Comparison of ENCODE assay signal across 20 mouse cellular contexts in the genomic region with DNA sequence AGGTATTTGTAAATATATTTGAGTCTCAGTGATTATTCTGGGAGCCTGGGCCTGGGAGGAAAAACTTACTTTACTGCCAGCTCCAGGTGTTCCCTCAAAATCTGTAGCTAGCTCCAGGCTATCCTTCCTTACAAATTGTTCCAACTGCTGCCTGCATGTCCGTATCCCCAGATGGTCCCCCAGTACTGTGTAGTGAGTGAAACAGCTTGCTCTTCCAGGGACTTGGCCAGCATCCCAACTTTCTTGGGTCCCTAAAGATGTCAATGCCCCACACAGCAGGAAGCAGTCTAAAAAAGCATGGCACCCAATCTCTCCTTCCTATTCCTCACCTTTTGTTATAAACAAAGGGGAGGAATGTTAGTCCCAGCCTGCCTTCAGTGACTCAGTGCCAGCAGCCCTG.
DNase-seq lines count a peak whose midpoint lies in the region; ATAC-seq and TF ChIP-seq lines count a peak whose summit lies in the region.
"Had no signal": no experiment of that assay in that cellular context is flagged by ENCODE, and none has a peak within 500 bp of the region (broad histone marks: within the 10 kb centered on the region; RNA-seq: fewer than 3 reads in every experiment).

No protein-coding gene starts in this region.

- no peak overlapping the region for H3K4me2 ChIP-seq in liver, embryonic 11.5 days
- H3K4me2 ChIP-seq: embryonic facial prominence, embryonic 13.5 days; liver, embryonic 12.5 days; lung, embryonic 15.5 days; midbrain, embryonic 12.5 days; neural tube, embryonic 13.5 days had no signal

- WGBS in liver, embryonic 11.5 days: 71% methylated on average over 1 of the region's 1 CpGs
- WGBS in thymus, adult 2 months: 94% methylated on average over 1 of the region's 1 CpGs

- H3K36me3 ChIP-seq in liver, embryonic 11.5 days (ENCODE audit: control insufficient read depth, insufficient read depth, low read length): no peaks in the 10 kb centered on the region
- H3K36me3 ChIP-seq in thymus, adult 2 months (ENCODE audit: control insufficient read depth, insufficient read depth, low read length): no peaks in the 10 kb centered on the region
- H3K36me3 ChIP-seq: embryonic facial prominence, embryonic 13.5 days; liver, embryonic 12.5 days; lung, embryonic 15.5 days; midbrain, embryonic 12.5 days; neural tube, embryonic 13.5 days had no signal

- no peak overlapping the region for H3K27ac ChIP-seq in layer of hippocampus, adult 2 months
- H3K27ac ChIP-seq in liver, embryonic 11.5 days (ENCODE audit: low read depth, low read length): no peak overlapping the region
- no peak overlapping the region for H3K27ac ChIP-seq in thymus, adult 2 months (ENCODE audit: control insufficient read depth, insufficient read depth, low read length)
- H3K27ac ChIP-seq: embryonic facial prominence, embryonic 13.5 days; liver, embryonic 12.5 days; lung, embryonic 15.5 days; midbrain, embryonic 12.5 days; neural tube, embryonic 13.5 days had no signal

- no peak for TF ChIP-seq CTCF in layer of hippocampus, adult 2 months (conservative IDR thresholded peaks at IDR 0.05)
- TF ChIP-seq CTCF in thymus, adult 2 months (IDR thresholded peaks at IDR 0.05; ENCODE audit: borderline replicate concordance, control insufficient read depth, extremely low read depth, insufficient read depth, low read length, poor library complexity): no peak

- no peak for TF ChIP-seq POLR2A in thymus, adult 2 months (IDR thresholded peaks at IDR 0.05; ENCODE audit: control insufficient read depth, extremely low read depth, insufficient read depth, low read length, poor library complexity)

- DNase-seq in cerebellum, postnatal 10 days: peak; percentile 40 to 58
- no peak for DNase-seq in cerebellum, postnatal 4 days (ENCODE audit: low spot score in 2 of 2)
- peak; percentile 70 to 76 for DNase-seq in right cerebral cortex, postnatal 10 days (ENCODE audit: low spot score in 2 of 2)
- DNase-seq in right cerebral cortex, postnatal 36 days (ENCODE audit: low spot score in 2 of 2): no peak
- peak; percentile 56 to 60 for DNase-seq in layer of hippocampus, adult 2 months (ENCODE audit: low spot score in 2 of 2)
- DNase-seq in embryo, embryonic 10.5 days (ENCODE audit: low spot score): no peak
- no peak for DNase-seq in liver, embryonic 11.5 days (ENCODE audit: low spot score)
- DNase-seq in thymus, adult 2 months: no peak
- DNase-seq: adrenal gland, postnatal 10 days; gastrocnemius, postnatal 25 days; kidney, adult 9 months; kidney, postnatal 36 days; thymus, adult 18-20 months had no signal

- no peak overlapping the region for H3K4me3 ChIP-seq in layer of hippocampus, adult 2 months
- H3K4me3 ChIP-seq in liver, embryonic 11.5 days (ENCODE audit: low read depth, low read length): no peak overlapping the region
- H3K4me3 ChIP-seq in thymus, adult 2 months (ENCODE audit: control insufficient read depth, insufficient read depth, low read length): no peak overlapping the region
- H3K4me3 ChIP-seq: embryonic facial prominence, embryonic 13.5 days; liver, embryonic 12.5 days; lung, embryonic 15.5 days; midbrain, embryonic 12.5 days; neural tube, embryonic 13.5 days had no signal

- ATAC-seq in liver, embryonic 11.5 days (replicated peaks; ENCODE audit: low FRiP score): no peak
- ATAC-seq: inflammation-experienced regulatory T-cells, adult 6 months; liver, embryonic 12.5 days had no signal

- H3K9me3 ChIP-seq in liver, embryonic 11.5 days (ENCODE audit: control insufficient read depth, low read length): no peaks in the 10 kb centered on the region
- H3K9me3 ChIP-seq: embryonic facial prominence, embryonic 13.5 days; liver, embryonic 12.5 days; lung, embryonic 15.5 days; midbrain, embryonic 12.5 days; neural tube, embryonic 13.5 days had no signal

- no peaks in the 10 kb centered on the region for H3K4me1 ChIP-seq in liver, embryonic 11.5 days (replicated peaks; ENCODE audit: control insufficient read depth, insufficient read depth, low read length)
- peaks cover 3% of the 10 kb centered on the region; the same call in 1 of the 2 replicates for H3K4me1 ChIP-seq in thymus, adult 2 months (replicated peaks; ENCODE audit: control insufficient read depth, insufficient read depth, low read length)
- H3K4me1 ChIP-seq: embryonic facial prominence, embryonic 13.5 days; liver, embryonic 12.5 days; midbrain, embryonic 12.5 days; neural tube, embryonic 13.5 days had no signal

- no peaks in the 10 kb centered on the region for H3K27me3 ChIP-seq in liver, embryonic 11.5 days (replicated peaks; ENCODE audit: control insufficient read depth, insufficient read depth, low read length)
- H3K27me3 ChIP-seq in thymus, adult 2 months (ENCODE audit: control insufficient read depth, insufficient read depth, low read length): no peaks in the 10 kb centered on the region
- H3K27me3 ChIP-seq: CH12.LX; embryonic facial prominence, embryonic 13.5 days; liver, embryonic 12.5 days; lung, embryonic 15.5 days; midbrain, embryonic 12.5 days; neural tube, embryonic 13.5 days had no signal

- no peak overlapping the region for H3K9ac ChIP-seq in liver, embryonic 11.5 days (ENCODE audit: low read depth, low read length)
- H3K9ac ChIP-seq: embryonic facial prominence, embryonic 13.5 days; liver, embryonic 12.5 days; lung, embryonic 15.5 days; midbrain, embryonic 12.5 days; neural tube, embryonic 13.5 days had no signal

Comparison
In these comparisons a context has a peak if more than half of its experiments do, and no peak if none do; other contexts are left out.
1. DNase-seq: peak in cerebellum, postnatal 10 days (2 of 2), right cerebral cortex, postnatal 10 days (2 of 2) and layer of hippocampus, adult 2 months (2 of 2); none in cerebellum, postnatal 4 days (0 of 2), right cerebral cortex, postnatal 36 days (0 of 2), embryo, embryonic 10.5 days (single experiment), liver, embryonic 11.5 days (single experiment) and thymus, adult 2 months (single experiment).